Mouse (Mus musculus): ENCODE measurements around the gene Fkbp11. TPM values are rescaled to one million over a fixed set of nuclear protein-coding genes. Genes with fewer than 3 reads are reported as not detected.
A peak's percentile ranks its signal among the peaks of the same experiment; 100 is the strongest.

The Fkbp11 gene
- total RNA-seq, 2 experiments from 2014 or later = 1.9 TPM

DNA sequence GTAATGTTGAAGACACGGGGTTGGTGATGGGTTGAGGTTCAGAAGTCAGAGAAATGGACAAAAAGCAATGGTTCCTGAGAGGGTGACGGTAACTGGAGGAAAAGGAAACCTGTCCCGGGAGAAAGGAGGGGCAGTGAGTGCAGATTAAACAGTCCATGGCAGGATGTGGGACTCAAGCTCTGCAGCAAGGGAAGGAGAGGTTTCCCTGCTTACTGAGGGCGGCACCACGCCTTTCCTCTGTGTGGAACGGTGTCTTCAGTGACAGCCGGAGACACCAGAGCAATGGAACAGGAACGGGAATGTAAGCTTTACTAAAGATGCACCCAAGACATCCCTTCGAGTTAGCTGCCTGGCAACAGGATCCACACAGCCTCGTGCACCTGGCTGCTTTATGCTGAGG lies 8.5 kb upstream of the Fkbp11 start:
- intact Hi-C loops (cut with DNase I) = no loop called here
- H3K27ac ChIP-seq = no peak overlapping the region
- DNase-seq (ENCODE audit: extremely low spot score in 1 of 2, low spot score in 2 of 2) = no peak
- H3K4me3 ChIP-seq = no peak overlapping the region
- TF ChIP-seq CTCF (IDR thresholded peaks at IDR 0.05) = no peak

DNA sequence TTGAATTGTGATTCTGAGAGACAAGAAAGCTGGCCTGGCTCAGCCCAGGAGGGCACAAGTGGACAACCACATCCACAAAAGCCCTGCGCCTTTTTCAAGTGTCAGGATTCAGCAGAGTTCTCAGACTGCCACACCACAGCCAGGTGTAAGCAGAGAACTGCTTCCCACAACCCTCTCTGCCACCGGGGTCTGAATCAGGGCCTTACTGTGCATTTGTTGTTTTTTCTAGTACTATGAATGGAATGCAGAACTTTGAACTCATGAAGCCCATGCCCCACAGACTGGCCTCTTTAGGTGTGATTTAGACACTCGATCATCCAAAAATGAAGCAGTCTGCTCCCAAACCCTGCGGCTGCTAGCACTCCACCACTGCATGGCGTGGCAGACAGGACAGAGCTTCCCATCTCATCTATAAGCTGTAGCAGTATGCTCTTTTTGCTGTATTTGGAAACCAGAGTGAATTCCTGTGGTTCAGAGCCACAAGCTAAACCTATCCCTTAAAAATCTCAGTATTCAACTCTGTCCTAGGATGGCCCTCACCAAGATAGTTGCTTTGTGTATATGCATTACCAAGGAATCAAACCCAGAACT lies 6.1 kb upstream of the Fkbp11 start:
- intact Hi-C loops (cut with DNase I) = no loop called here
- no peak overlapping the region for H3K4me3 ChIP-seq
- H3K27ac ChIP-seq = no peak overlapping the region
- TF ChIP-seq CTCF (IDR thresholded peaks at IDR 0.05) = no peak
- DNase-seq (ENCODE audit: extremely low spot score in 1 of 2, low spot score in 2 of 2) = no peak

DNA sequence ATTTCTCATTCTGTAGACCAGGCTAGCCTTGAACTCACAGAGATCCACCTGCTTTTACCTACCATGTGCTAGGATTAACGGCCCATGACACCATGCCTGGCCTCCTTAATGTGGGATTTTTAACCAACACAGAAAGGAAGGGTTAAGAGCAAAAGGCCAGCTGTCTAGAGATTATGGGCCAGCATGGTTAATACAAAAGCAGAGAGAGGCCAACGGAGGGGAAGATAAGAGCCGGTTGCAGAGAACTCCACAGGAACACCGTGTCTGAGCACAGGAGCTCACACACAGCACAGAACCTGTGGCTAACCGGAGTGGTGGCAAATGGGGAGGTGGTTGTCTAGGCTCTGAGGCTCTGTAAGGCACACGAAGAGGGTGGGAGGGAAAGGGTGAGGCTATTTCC lies 5.4 kb upstream of the Fkbp11 start:
- no peak for DNase-seq (ENCODE audit: extremely low spot score in 1 of 2, low spot score in 2 of 2)
- intact Hi-C loops (cut with DNase I) = no loop called here
- no peak for TF ChIP-seq CTCF (IDR thresholded peaks at IDR 0.05)

GRCm38 (mm10) chr15:98732006-98732531 lies 4.1 kb upstream of the Fkbp11 start:
- no peak for TF ChIP-seq CTCF (IDR thresholded peaks at IDR 0.05)
- no peak for DNase-seq (ENCODE audit: extremely low spot score in 1 of 2, low spot score in 2 of 2)
- intact Hi-C loops (cut with DNase I) = no loop called here
- no peak overlapping the region for H3K27ac ChIP-seq
- no peak overlapping the region for H3K4me3 ChIP-seq

More for the DNA sequence above, 5.4 kb upstream of the Fkbp11 start:
- H3K27ac ChIP-seq = no peak overlapping the region
- H3K4me3 ChIP-seq = no peak overlapping the region

DNA sequence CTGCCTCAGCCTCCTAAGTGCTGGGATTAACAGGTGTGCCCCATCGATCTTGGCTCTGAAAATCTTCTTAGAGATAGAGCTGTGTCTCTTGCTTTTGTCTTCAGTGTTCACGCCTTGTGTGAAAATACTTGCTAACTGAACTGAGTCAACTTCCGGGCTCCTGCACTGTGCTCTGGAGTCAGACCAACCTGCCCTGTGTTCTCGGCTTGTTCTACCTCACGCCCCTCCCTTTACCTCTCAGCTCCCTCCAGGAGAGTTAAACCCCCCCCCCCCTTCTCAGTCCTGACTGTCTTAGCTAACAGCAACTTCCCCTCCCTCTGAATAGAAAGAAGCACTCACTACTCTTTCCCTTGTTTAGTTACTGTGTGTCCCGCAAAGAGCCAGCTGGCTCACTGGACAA lies 2.8 kb upstream of the Fkbp11 start:
- no peak overlapping the region for H3K4me3 ChIP-seq
- no peak for TF ChIP-seq CTCF (IDR thresholded peaks at IDR 0.05)
- no peak for DNase-seq (ENCODE audit: extremely low spot score in 1 of 2, low spot score in 2 of 2)
- intact Hi-C loops (cut with DNase I) = no loop called here
- no peak overlapping the region for H3K27ac ChIP-seq

GRCm38 (mm10) chr15:98729791-98730545 lies 2.0 kb upstream of the Fkbp11 start:
- TF ChIP-seq CTCF (IDR thresholded peaks at IDR 0.05) = no peak
- DNase-seq (ENCODE audit: extremely low spot score in 1 of 2, low spot score in 2 of 2) = no peak
- Histone ChIP-seq H3K27ac (no peak overlapping the region), H3K4me3 (no peak overlapping the region)
- intact Hi-C loops (cut with DNase I) = no loop called here

GRCm38 (mm10) chr15:98728366-98728765 lies 368 bp upstream of the Fkbp11 start:
- DNase-seq (ENCODE audit: extremely low spot score in 1 of 2, low spot score in 2 of 2) = no peak
- intact Hi-C loops (cut with DNase I) = no loop called here
- peak overlapping the region; percentile 54; the same call in 1 of the 2 replicates for H3K4me3 ChIP-seq

DNA sequence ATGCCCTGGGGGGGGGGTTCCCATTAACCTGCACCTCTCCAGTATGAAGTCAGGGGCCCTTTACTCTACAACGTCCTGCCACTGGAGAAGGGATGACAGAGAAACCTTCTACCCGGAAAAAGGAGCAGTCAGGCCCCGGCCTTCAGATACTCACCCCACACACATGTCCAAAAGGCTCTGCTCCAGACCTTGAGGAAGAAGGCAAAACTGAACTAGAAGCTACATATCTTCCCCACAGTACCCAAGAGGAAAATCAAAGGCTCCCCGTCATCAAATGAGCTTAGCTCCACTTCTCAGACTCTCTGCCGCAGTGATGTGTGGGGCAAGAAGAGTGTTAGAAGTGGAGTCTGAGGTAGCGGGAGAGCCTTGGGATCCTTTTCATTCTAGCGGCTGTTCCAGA lies 1.3 kb downstream of the Fkbp11 start:
- intact Hi-C loops (cut with DNase I) = no loop called here

More at GRCm38 (mm10) chr15:98728366-98728765, 368 bp upstream of the Fkbp11 start:
- no peak overlapping the region for H3K27ac ChIP-seq
- TF ChIP-seq CTCF (IDR thresholded peaks at IDR 0.05) = no peak

DNA sequence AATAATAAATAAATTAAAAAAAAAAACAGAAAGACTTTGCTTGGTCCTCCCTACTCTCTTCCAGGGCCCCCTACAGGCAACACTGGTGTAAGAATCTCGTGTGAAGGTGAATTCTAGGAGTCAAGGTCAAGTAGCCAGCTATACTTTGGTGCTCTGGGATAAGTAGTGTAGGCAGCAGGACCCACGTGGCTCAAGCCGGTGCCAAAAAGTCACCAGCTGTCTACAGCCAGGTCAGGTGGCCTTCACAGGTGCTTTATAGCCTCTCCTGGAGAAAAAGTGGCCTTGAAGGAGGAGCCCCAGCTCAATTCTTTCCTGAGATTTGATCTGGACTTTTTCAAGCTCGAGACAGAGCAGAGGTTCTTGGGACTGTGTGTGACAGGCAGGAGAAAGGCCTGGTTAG lies 1.9 kb downstream of the Fkbp11 start:
- DNase-seq (ENCODE audit: extremely low spot score in 1 of 2, low spot score in 2 of 2) = no peak
- no peak overlapping the region for H3K27ac ChIP-seq
- no peak overlapping the region for H3K4me3 ChIP-seq
- intact Hi-C loops (cut with DNase I) = no loop called here
- no peak; the same call in none of the 2 replicates for TF ChIP-seq CTCF (IDR thresholded peaks at IDR 0.05)

More for the DNA sequence above, 1.3 kb downstream of the Fkbp11 start:
- no peak for TF ChIP-seq CTCF (IDR thresholded peaks at IDR 0.05)
- Histone ChIP-seq H3K4me3 (peak overlapping the region; percentile 54), H3K27ac (no peak overlapping the region)
- DNase-seq (ENCODE audit: extremely low spot score in 1 of 2, low spot score in 2 of 2) = no peak

DNA sequence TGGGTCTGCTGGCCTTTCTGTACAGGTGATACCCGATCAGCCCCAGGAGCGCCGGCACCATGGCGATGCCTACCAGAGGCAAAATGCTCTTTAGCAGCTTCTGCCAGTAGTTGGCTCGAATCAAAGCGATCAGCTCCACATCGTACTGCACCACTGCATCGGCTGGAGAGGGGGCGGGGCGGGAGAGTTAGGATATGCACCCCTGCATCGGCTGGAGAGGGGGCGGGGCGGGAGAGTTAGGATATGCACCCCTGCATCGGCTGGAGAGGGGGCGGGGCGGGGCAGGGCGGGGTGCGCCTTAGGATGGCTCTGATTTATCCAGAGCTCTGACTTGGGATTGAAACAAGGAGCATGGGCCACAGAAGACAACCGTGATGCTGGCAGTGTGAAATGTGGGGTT lies 3.6 kb downstream of the Fkbp11 start:
- TF ChIP-seq CTCF (IDR thresholded peaks at IDR 0.05) = no peak
- Histone ChIP-seq H3K4me3 (no peak overlapping the region), H3K27ac (no peak overlapping the region)
- no peak for DNase-seq (ENCODE audit: extremely low spot score in 1 of 2, low spot score in 2 of 2)
- intact Hi-C loops (cut with DNase I) = no loop called here

GRCm38 (mm10) chr15:98722854-98723253 lies 5.1 kb downstream of the Fkbp11 start:
- intact Hi-C loops (cut with DNase I) = no loop called here
- DNase-seq (ENCODE audit: extremely low spot score in 1 of 2, low spot score in 2 of 2) = no peak
- Histone ChIP-seq H3K4me3 (no peak overlapping the region), H3K27ac (no peak overlapping the region)
- no peak for TF ChIP-seq CTCF (IDR thresholded peaks at IDR 0.05)

DNA sequence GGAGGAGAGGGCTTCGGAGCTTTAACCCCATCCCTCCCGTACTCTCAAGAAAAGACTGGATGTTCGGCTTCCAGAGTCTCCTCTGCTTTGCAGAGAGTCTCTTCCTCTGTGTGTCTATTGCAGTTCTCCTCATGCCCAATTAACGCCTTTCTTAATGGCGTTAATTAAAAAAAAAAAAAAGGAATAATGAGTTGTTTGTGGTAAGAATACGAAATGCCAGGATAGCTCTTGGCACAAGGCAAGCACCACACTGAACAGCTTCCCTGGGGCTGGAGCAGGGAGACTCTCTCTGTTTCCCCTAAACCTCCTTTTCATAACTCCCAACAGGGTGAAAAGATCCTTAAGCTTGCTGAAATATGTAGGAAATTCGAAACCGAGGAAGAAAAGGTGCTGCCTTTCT lies 5.8 kb downstream of the Fkbp11 start:
- no peak for TF ChIP-seq CTCF (IDR thresholded peaks at IDR 0.05)
- intact Hi-C loops (cut with DNase I) = no loop called here

More for the DNA sequence above, 5.8 kb downstream of the Fkbp11 start:
- Histone ChIP-seq H3K27ac (no peak overlapping the region), H3K4me3 (no peak overlapping the region)
- DNase-seq (ENCODE audit: extremely low spot score in 1 of 2, low spot score in 2 of 2) = no peak

Data from left cerebral cortex, adult 2 months (tissue).